ENCODE assay signal across 9 mouse cellular contexts in the genomic region with DNA sequence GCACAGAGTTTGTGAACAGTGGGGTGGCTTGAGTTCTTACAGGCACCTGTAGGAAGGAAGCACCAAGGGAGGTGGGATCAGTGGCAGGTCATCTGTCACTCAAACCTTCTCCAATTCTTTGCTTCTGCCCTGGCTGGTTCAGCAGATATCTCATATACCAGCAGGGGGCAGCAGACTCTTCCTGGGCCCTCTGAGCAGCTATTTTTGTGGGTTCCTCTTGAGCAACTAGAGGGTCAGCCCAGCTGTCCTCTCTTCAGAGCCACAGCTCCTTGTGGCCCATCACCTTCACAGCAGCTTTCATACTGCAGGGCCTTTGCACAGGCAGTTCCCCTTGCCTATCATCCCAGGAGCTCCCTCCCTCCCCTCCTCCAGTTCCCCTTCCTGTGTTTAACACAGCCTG. TPM values are rescaled to one million over a fixed set of nuclear protein-coding genes. Genes with fewer than 3 reads are reported as not detected.
DNase-seq lines count a peak whose midpoint lies in the region; ATAC-seq lines count a peak whose summit lies in the region.
"Had no signal": no experiment of that assay in that cellular context is flagged by ENCODE, and none has a peak within 500 bp of the region (broad histone marks: within the 10 kb centered on the region; RNA-seq: fewer than 3 reads in every experiment).

No protein-coding gene starts in this region.

- no peaks in the 10 kb centered on the region for H3K9me3 ChIP-seq in midbrain, embryonic 14.5 days (ENCODE audit: control insufficient read depth, low read length)
- no peaks in the 10 kb centered on the region for H3K9me3 ChIP-seq in midbrain, embryonic 15.5 days
- H3K9me3 ChIP-seq in hindbrain, embryonic 14.5 days (ENCODE audit: control insufficient read depth, low read length), result no peaks in the 10 kb centered on the region
- no peaks in the 10 kb centered on the region for H3K9me3 ChIP-seq in liver, embryonic 13.5 days (replicated peaks)

- H3K27me3 ChIP-seq in midbrain, embryonic 14.5 days (ENCODE audit: control insufficient read depth, insufficient read depth, low read length), result no peaks in the 10 kb centered on the region
- no peaks in the 10 kb centered on the region for H3K27me3 ChIP-seq in midbrain, embryonic 15.5 days (replicated peaks)
- no peaks in the 10 kb centered on the region for H3K27me3 ChIP-seq in hindbrain, embryonic 14.5 days (ENCODE audit: control insufficient read depth, insufficient read depth, low read length)
- no peaks in the 10 kb centered on the region for H3K27me3 ChIP-seq in liver, embryonic 13.5 days

- H3K27ac ChIP-seq in midbrain, embryonic 14.5 days (replicated peaks; ENCODE audit: low read depth, low read length), result no peak overlapping the region
- no peak overlapping the region for H3K27ac ChIP-seq in midbrain, embryonic 15.5 days
- no peak overlapping the region for H3K27ac ChIP-seq in hindbrain, embryonic 14.5 days
- H3K27ac ChIP-seq in liver, embryonic 13.5 days, result no peak overlapping the region

- H3K4me3 ChIP-seq in midbrain, embryonic 14.5 days (replicated peaks; ENCODE audit: low read depth, low read length), result no peak overlapping the region
- no peak overlapping the region for H3K4me3 ChIP-seq in midbrain, embryonic 15.5 days
- no peak overlapping the region for H3K4me3 ChIP-seq in hindbrain, embryonic 14.5 days (replicated peaks; ENCODE audit: low read length)
- no peak overlapping the region for H3K4me3 ChIP-seq in liver, embryonic 13.5 days (replicated peaks)

- H3K9ac ChIP-seq in midbrain, embryonic 14.5 days (replicated peaks; ENCODE audit: low read length), result no peak overlapping the region
- H3K9ac ChIP-seq in midbrain, embryonic 15.5 days, result no peak overlapping the region
- no peak overlapping the region for H3K9ac ChIP-seq in hindbrain, embryonic 14.5 days
- H3K9ac ChIP-seq in liver, embryonic 13.5 days, result no peak overlapping the region

- peak; percentile 80 for DNase-seq in midbrain, embryonic 14.5 days
- peak; percentile 65 for DNase-seq in adipocyte (ENCODE audit: low spot score)
- DNase-seq in embryo, embryonic 9.5 days (ENCODE audit: extremely low spot score), result peak; percentile 63
- peak; percentile 66 for DNase-seq in hindbrain, embryonic 14.5 days (ENCODE audit: low spot score)
- peak; percentile 55 for DNase-seq in liver, embryonic 13.5 days
- peak; percentile 79 for DNase-seq in retina, postnatal 1 day
- DNase-seq in c-Kit-positive CD71-positive TER-119-positive erythroid progenitor cells, embryonic 14.5 days (ENCODE audit: low spot score), result no peak

- no peak overlapping the region for H3K4me2 ChIP-seq in midbrain, embryonic 14.5 days (ENCODE audit: low read length)
- H3K4me2 ChIP-seq in midbrain, embryonic 15.5 days, result no peak overlapping the region
- no peak overlapping the region for H3K4me2 ChIP-seq in hindbrain, embryonic 14.5 days (replicated peaks)
- H3K4me2 ChIP-seq in liver, embryonic 13.5 days, result no peak overlapping the region

- H3K4me1 ChIP-seq in midbrain, embryonic 14.5 days (ENCODE audit: control insufficient read depth, insufficient read depth, low read length), result no peaks in the 10 kb centered on the region; the same call in 1 of the 2 replicates
- H3K4me1 ChIP-seq in midbrain, embryonic 15.5 days, result no peaks in the 10 kb centered on the region
- no peaks in the 10 kb centered on the region; the same call in 1 of the 2 replicates for H3K4me1 ChIP-seq in hindbrain, embryonic 14.5 days (replicated peaks; ENCODE audit: control insufficient read depth, insufficient read depth, low read length)
- peaks cover 34% of the 10 kb centered on the region for H3K4me1 ChIP-seq in liver, embryonic 13.5 days (replicated peaks)

- ATAC-seq in midbrain, embryonic 14.5 days (ENCODE audit: low FRiP score, low TSS enrichment), result no peak
- ATAC-seq in midbrain, embryonic 15.5 days (replicated peaks), result no peak
- no peak for ATAC-seq in hindbrain, embryonic 14.5 days (ENCODE audit: low FRiP score)
- ATAC-seq in liver, embryonic 13.5 days (ENCODE audit: low read depth), result peak; percentile 35; the same call in 1 of the 2 replicates

- H3K36me3 ChIP-seq in midbrain, embryonic 14.5 days (ENCODE audit: control insufficient read depth, insufficient read depth, low read length), result peaks cover 53% of the 10 kb centered on the region
- H3K36me3 ChIP-seq in midbrain, embryonic 15.5 days (replicated peaks), result peaks cover 11% of the 10 kb centered on the region; the same call in 1 of the 2 replicates
- peaks cover 53% of the 10 kb centered on the region for H3K36me3 ChIP-seq in hindbrain, embryonic 14.5 days (replicated peaks; ENCODE audit: control insufficient read depth, insufficient read depth)
- H3K36me3 ChIP-seq in liver, embryonic 13.5 days, result peaks cover 67% of the 10 kb centered on the region

RNA-seq across cellular contexts. Expression of a gene that starts 21.2 kb away (rescaled TPM):
- 0.13 TPM in 1 of 2 replicates, not detected in the other for polyA plus RNA-seq in midbrain, embryonic 14.5 days (2014; fragmentation: Nextera tagmentation; extraction: Ambion mirVana)
- 0.14 and 0.18 TPM in 2 replicates for polyA plus RNA-seq in midbrain, embryonic 15.5 days (2015; fragmentation: Nextera tagmentation; extraction: Ambion mirVana)
- 0.12 and 0.13 TPM in 2 replicates for polyA plus RNA-seq in hindbrain, embryonic 14.5 days (2014; fragmentation: Nextera tagmentation; extraction: Ambion mirVana)
- not detected in 2 replicates for polyA plus RNA-seq in liver, embryonic 13.5 days (2015; fragmentation: Nextera tagmentation; extraction: Ambion mirVana)

RNA-seq across cellular contexts. Expression of a gene that starts 27.6 kb away (rescaled TPM):
- not detected in 2 replicates for polyA plus RNA-seq in midbrain, embryonic 14.5 days (2014; fragmentation: Nextera tagmentation; extraction: Ambion mirVana)
- polyA plus RNA-seq in midbrain, embryonic 15.5 days (2015; fragmentation: Nextera tagmentation; extraction: Ambion mirVana), result not detected in 2 replicates
- polyA plus RNA-seq in hindbrain, embryonic 14.5 days (2014; fragmentation: Nextera tagmentation; extraction: Ambion mirVana), result not detected in 2 replicates
- polyA plus RNA-seq in liver, embryonic 13.5 days (2015; fragmentation: Nextera tagmentation; extraction: Ambion mirVana), result not detected in 2 replicates
- polyA plus RNA-seq: frontal cortex, adult 2 months had no signal

RNA-seq across cellular contexts. Expression of a gene that starts 29.7 kb away (rescaled TPM):
- 27.2 and 29.5 TPM in 2 replicates for polyA plus RNA-seq in midbrain, embryonic 14.5 days (2014; fragmentation: Nextera tagmentation; extraction: Ambion mirVana)
- 22.8 and 24.8 TPM in 2 replicates for polyA plus RNA-seq in midbrain, embryonic 15.5 days (2015; fragmentation: Nextera tagmentation; extraction: Ambion mirVana)
- 26.8 and 27.6 TPM in 2 replicates for polyA plus RNA-seq in hindbrain, embryonic 14.5 days (2014; fragmentation: Nextera tagmentation; extraction: Ambion mirVana)
- 4.1 and 5.8 TPM in 2 replicates for polyA plus RNA-seq in liver, embryonic 13.5 days (2015; fragmentation: Nextera tagmentation; extraction: Ambion mirVana)

RNA-seq across cellular contexts. Expression of a gene that starts 29.7 kb away (rescaled TPM):
- 12.3 and 15.6 TPM in 2 replicates for polyA plus RNA-seq in midbrain, embryonic 14.5 days (2014; fragmentation: Nextera tagmentation; extraction: Ambion mirVana)
- polyA plus RNA-seq in midbrain, embryonic 15.5 days (2015; fragmentation: Nextera tagmentation; extraction: Ambion mirVana), result 20.9 and 21.6 TPM in 2 replicates
- polyA plus RNA-seq in hindbrain, embryonic 14.5 days (2014; fragmentation: Nextera tagmentation; extraction: Ambion mirVana), result 13.2 and 14.2 TPM in 2 replicates
- polyA plus RNA-seq in liver, embryonic 13.5 days (2015; fragmentation: Nextera tagmentation; extraction: Ambion mirVana), result 16.2 and 18.5 TPM in 2 replicates

RNA-seq across cellular contexts. Expression of a gene that starts 45.6 kb away (rescaled TPM):
- not detected in 2 replicates for polyA plus RNA-seq in midbrain, embryonic 14.5 days (2014; fragmentation: Nextera tagmentation; extraction: Ambion mirVana)
- not detected in 2 replicates for polyA plus RNA-seq in midbrain, embryonic 15.5 days (2015; fragmentation: Nextera tagmentation; extraction: Ambion mirVana)
- not detected in 2 replicates for polyA plus RNA-seq in hindbrain, embryonic 14.5 days (2014; fragmentation: Nextera tagmentation; extraction: Ambion mirVana)
- polyA plus RNA-seq in liver, embryonic 13.5 days (2015; fragmentation: Nextera tagmentation; extraction: Ambion mirVana), result not detected in 2 replicates
- polyA plus RNA-seq: frontal cortex, adult 2 months had no signal
